29 mouse cellular contexts compared by ENCODE assay signal in genomic region chr10:54712684-54713083, GRCm38 (mm10).
"Had no signal": no experiment of that assay in that cellular context is flagged by ENCODE, and none has a peak within 500 bp of the region (broad histone marks: within the 10 kb centered on the region; RNA-seq: fewer than 3 reads in every experiment).

No protein-coding gene starts in this region.

- H3K4me1 ChIP-seq: heart, embryonic 10.5 days; heart, embryonic 12.5 days; hindbrain, embryonic 10.5 days; hindbrain, embryonic 12.5 days; intestine, embryonic 15.5 days; limb, embryonic 13.5 days; limb, embryonic 15.5 days; liver, embryonic 12.5 days had no signal

- H3K9ac ChIP-seq: heart, embryonic 12.5 days; hindbrain, embryonic 12.5 days; hindbrain, embryonic 14.5 days; intestine, embryonic 15.5 days; limb, embryonic 13.5 days; limb, embryonic 15.5 days; liver, embryonic 12.5 days; liver, embryonic 14.5 days had no signal

- H3K4me3 ChIP-seq: gastrocnemius, adult 2 months; heart, embryonic 10.5 days; heart, embryonic 12.5 days; hindbrain, embryonic 10.5 days; hindbrain, embryonic 12.5 days; intestine, embryonic 15.5 days; layer of hippocampus, adult 2 months; left cerebral cortex, adult 2 months; limb, embryonic 13.5 days; limb, embryonic 15.5 days; liver, embryonic 12.5 days had no signal

- H3K27ac ChIP-seq: gastrocnemius, adult 2 months; heart, embryonic 10.5 days; hindbrain, embryonic 10.5 days; hindbrain, embryonic 12.5 days; hindbrain, embryonic 14.5 days; intestine, embryonic 15.5 days; layer of hippocampus, adult 2 months; left cerebral cortex, adult 2 months; limb, embryonic 13.5 days; limb, embryonic 15.5 days; liver, embryonic 12.5 days; liver, embryonic 14.5 days had no signal

- H3K9me3 ChIP-seq: heart, embryonic 10.5 days; heart, embryonic 12.5 days; hindbrain, embryonic 10.5 days; hindbrain, embryonic 12.5 days; intestine, embryonic 15.5 days; limb, embryonic 13.5 days; limb, embryonic 15.5 days; liver, embryonic 12.5 days had no signal

- H3K27me3 ChIP-seq: heart, embryonic 12.5 days; hindbrain, embryonic 12.5 days; intestine, embryonic 15.5 days; limb, embryonic 13.5 days; limb, embryonic 15.5 days; liver, embryonic 12.5 days had no signal

- H3K36me3 ChIP-seq: heart, embryonic 10.5 days; heart, embryonic 12.5 days; hindbrain, embryonic 10.5 days; hindbrain, embryonic 12.5 days; intestine, embryonic 15.5 days; limb, embryonic 13.5 days; limb, embryonic 15.5 days; liver, embryonic 12.5 days had no signal

- DNase-seq: gastrocnemius, adult 2 months; gastrocnemius, postnatal 10 days; gastrocnemius, postnatal 25 days; heart, adult 18-20 months; heart, postnatal 10 days; heart, postnatal 4 days; kidney, adult 18-20 months; kidney, adult 8-10 months; kidney, postnatal 10 days; kidney, postnatal 25 days; kidney, postnatal 4 days; layer of hippocampus, adult 9-11 months; layer of hippocampus, postnatal 36 days; left cerebral cortex, postnatal 4 days had no signal

- ATAC-seq: hindbrain, embryonic 16.5 days; inflammation-experienced regulatory T-cells, adult 6 months; intestine, embryonic 15.5 days; intestine, postnatal 0 days; liver, embryonic 12.5 days had no signal

- H3K4me2 ChIP-seq: heart, embryonic 12.5 days; hindbrain, embryonic 12.5 days; hindbrain, embryonic 14.5 days; intestine, embryonic 15.5 days; limb, embryonic 13.5 days; limb, embryonic 15.5 days; liver, embryonic 12.5 days had no signal
